Mouse (Mus musculus): ENCODE measurements around the gene Gm49322. TPM values are rescaled to one million over a fixed set of nuclear protein-coding genes. Genes with fewer than 3 reads are reported as not detected.
A peak's percentile ranks its signal among the peaks of the same experiment; 100 is the strongest.
"Not testable (repeated sequence)": the region's sequence is repeated elsewhere in the genome, so short reads cannot be mapped to it uniquely, and the experiment has no call there.

The Gm49322 gene
- polyA plus RNA-seq, 1 experiment from 2014 or later, result 4.1 TPM

- H3K9me3 ChIP-seq, result no peaks in the 10 kb centered on the region
- H3K4me3 ChIP-seq (replicated peaks), result peak overlapping the region; percentile 88
- H3K4me1 ChIP-seq (replicated peaks), result peaks cover 29% of the 10 kb centered on the region
- H3K36me3 ChIP-seq, result no peaks in the 10 kb centered on the region
- peak overlapping the region; percentile 51 for H3K9ac ChIP-seq
- H3K27ac ChIP-seq, result peak overlapping the region; percentile 96
- no peak for ATAC-seq
- H3K4me2 ChIP-seq (replicated peaks), result peak overlapping the region; percentile 77
- H3K27me3 ChIP-seq (replicated peaks), result no peaks in the 10 kb centered on the region
- WGBS, result 49% methylated on average over 16 of the region's 16 CpGs
These were observed 15.2 kb downstream of the Gm49322 start for GRCm38 (mm10) chr10:80620796-80621689.

GRCm38 (mm10) chr10:80621690-80621939 lies 15.8 kb downstream of the Gm49322 start:
- Histone ChIP-seq H3K4me2 (replicated peaks) (peak overlapping the region; percentile 77), H3K9me3 (no peaks in the 10 kb centered on the region), H3K4me3 (replicated peaks) (peak overlapping the region; percentile 88), H3K27me3 (replicated peaks) (no peaks in the 10 kb centered on the region), H3K4me1 (replicated peaks) (peaks cover 35% of the 10 kb centered on the region), H3K36me3 (no peaks in the 10 kb centered on the region), H3K27ac (peak overlapping the region; percentile 96), H3K9ac (peak overlapping the region; percentile 51)
- WGBS, result 1% methylated on average over 9 of the region's 9 CpGs
- ATAC-seq, result no peak

- Histone ChIP-seq H3K9ac (peak overlapping the region; percentile 82), H3K4me2 (replicated peaks) (peak overlapping the region; percentile 77), H3K4me1 (replicated peaks) (peaks cover 36% of the 10 kb centered on the region), H3K4me3 (replicated peaks) (peak overlapping the region; percentile 88), H3K27ac (peak overlapping the region; percentile 96), H3K36me3 (no peaks in the 10 kb centered on the region), H3K9me3 (no peaks in the 10 kb centered on the region), H3K27me3 (replicated peaks) (no peaks in the 10 kb centered on the region)
- under 1% methylated on average over 64 of the region's 64 CpGs for WGBS
- peak; percentile 97 for ATAC-seq
These were observed 16.3 kb downstream of the Gm49322 start for GRCm38 (mm10) chr10:80621940-80622660.

- WGBS, result under 1% methylated on average over 70 of the region's 85 CpGs
These were observed 17.0 kb downstream of the Gm49322 start, which contains the start of gene Csnk1g2 for GRCm38 (mm10) chr10:80622661-80623456. TSS of gene Csnk1g2 (plus strand) at chr10:80622838.

GRCm38 (mm10) chr10:80623457-80624191 lies 17.8 kb downstream of the Gm49322 start:
- Histone ChIP-seq H3K4me1 (replicated peaks) (peaks cover 49% of the 10 kb centered on the region), H3K9ac (peak overlapping the region; percentile 82), H3K4me3 (replicated peaks) (peak overlapping the region; percentile 88), H3K36me3 (no peaks in the 10 kb centered on the region), H3K4me2 (replicated peaks) (peak overlapping the region; percentile 90), H3K27ac (peak overlapping the region; percentile 89), H3K27me3 (replicated peaks) (no peaks in the 10 kb centered on the region), H3K9me3 (no peaks in the 10 kb centered on the region)
- 9% methylated on average over 15 of the region's 15 CpGs for WGBS
- ATAC-seq, result no peak

More at GRCm38 (mm10) chr10:80622661-80623456, 17.0 kb downstream of the Gm49322 start, which contains the start of gene Csnk1g2:
- H3K27ac ChIP-seq, result peak within 1 kb of the TSS; percentile 96
- peak within 1 kb of the TSS; percentile 88 for H3K4me3 ChIP-seq (replicated peaks)
- ATAC-seq, result peak; percentile 84
- peak within 1 kb of the TSS; percentile 90 for H3K4me2 ChIP-seq (replicated peaks)
- no peaks in the 10 kb centered on the region for H3K9me3 ChIP-seq
- peaks cover 43% of the 10 kb centered on the region for H3K4me1 ChIP-seq (replicated peaks)
- H3K36me3 ChIP-seq, result no peaks in the 10 kb centered on the region
- no peaks in the 10 kb centered on the region for H3K27me3 ChIP-seq (replicated peaks)
- H3K9ac ChIP-seq, result peak within 1 kb of the TSS; percentile 82

- Histone ChIP-seq H3K27ac (0 out of 2 replicates have a peak overlapping the region, but pooled peaks have one; percentile 34), H3K36me3 (peaks cover 3% of the 10 kb centered on the region; the same call in 1 of the 2 replicates), H3K27me3 (replicated peaks) (no peaks in the 10 kb centered on the region), H3K9ac (peak overlapping the region; percentile 28; the same call in 1 of the 2 replicates), H3K4me2 (replicated peaks) (no peak overlapping the region), H3K4me1 (replicated peaks) (peaks cover 55% of the 10 kb centered on the region), H3K9me3 (no peaks in the 10 kb centered on the region), H3K4me3 (replicated peaks) (no peak overlapping the region)
- 82% methylated on average over 4 of the region's 4 CpGs for WGBS
- no peak for ATAC-seq
These were observed 19.9 kb downstream of the Gm49322 start for GRCm38 (mm10) chr10:80625764-80626163.

GRCm38 (mm10) chr10:80627685-80628084 lies 21.9 kb downstream of the Gm49322 start:
- H3K4me1 ChIP-seq (replicated peaks), result peaks cover 50% of the 10 kb centered on the region
- H3K9ac ChIP-seq, result no peak overlapping the region
- WGBS, result 21% methylated on average over 2 of the region's 2 CpGs
- no peaks in the 10 kb centered on the region for H3K9me3 ChIP-seq
- no peaks in the 10 kb centered on the region for H3K27me3 ChIP-seq (replicated peaks)
- peak; percentile 57 for ATAC-seq
- H3K36me3 ChIP-seq, result peaks cover 3% of the 10 kb centered on the region; the same call in 1 of the 2 replicates
- no peak overlapping the region for H3K4me3 ChIP-seq (replicated peaks)
- peak overlapping the region; percentile 15; the same call in 1 of the 2 replicates for H3K27ac ChIP-seq
- peak overlapping the region; percentile 18 for H3K4me2 ChIP-seq (replicated peaks)

- peaks cover 44% of the 10 kb centered on the region for H3K4me1 ChIP-seq (replicated peaks)
- no peak overlapping the region for H3K9ac ChIP-seq
- no peak for ATAC-seq
- H3K27me3 ChIP-seq (replicated peaks), result no peaks in the 10 kb centered on the region
- no peak overlapping the region for H3K27ac ChIP-seq
- H3K4me3 ChIP-seq (replicated peaks), result no peak overlapping the region
- H3K4me2 ChIP-seq (replicated peaks), result no peak overlapping the region
- peaks cover 4% of the 10 kb centered on the region; the same call in 1 of the 2 replicates for H3K36me3 ChIP-seq
- 86% methylated on average over 9 of the region's 9 CpGs for WGBS
- no peaks in the 10 kb centered on the region for H3K9me3 ChIP-seq
These were observed 23.1 kb downstream of the Gm49322 start for GRCm38 (mm10) chr10:80628925-80629324.

GRCm38 (mm10) chr10:80635345-80635744 lies 29.5 kb downstream of the Gm49322 start:
- H3K4me3 ChIP-seq (replicated peaks), result no peak overlapping the region
- no peaks in the 10 kb centered on the region for H3K9me3 ChIP-seq
- 65% methylated on average over 6 of the region's 6 CpGs for WGBS
- no peak overlapping the region for H3K27ac ChIP-seq
- H3K4me1 ChIP-seq (replicated peaks), result no peaks in the 10 kb centered on the region
- no peak overlapping the region for H3K9ac ChIP-seq
- no peak overlapping the region for H3K4me2 ChIP-seq (replicated peaks)
- H3K36me3 ChIP-seq, result peaks cover 56% of the 10 kb centered on the region
- ATAC-seq, result peak; percentile 15; the same call in 1 of the 2 replicates
- H3K27me3 ChIP-seq (replicated peaks), result no peaks in the 10 kb centered on the region

- Histone ChIP-seq H3K9me3 (no peaks in the 10 kb centered on the region), H3K4me3 (replicated peaks) (no peak overlapping the region), H3K27ac (no peak overlapping the region), H3K4me2 (replicated peaks) (no peak overlapping the region), H3K36me3 (peaks cover 40% of the 10 kb centered on the region), H3K27me3 (replicated peaks) (no peaks in the 10 kb centered on the region), H3K4me1 (replicated peaks) (no peaks in the 10 kb centered on the region), H3K9ac (no peak overlapping the region)
- ATAC-seq, result no peak
- 92% methylated on average over 10 of the region's 10 CpGs for WGBS
These were observed 41.1 kb downstream of the Gm49322 start for GRCm38 (mm10) chr10:80646936-80647335.

GRCm38 (mm10) chr10:80649910-80650309 lies 44.1 kb downstream of the Gm49322 start:
- ATAC-seq; H3K27ac ChIP-seq; H3K4me3 ChIP-seq (replicated peaks); H3K27me3 ChIP-seq (replicated peaks); H3K9me3 ChIP-seq; H3K4me2 ChIP-seq (replicated peaks); H3K9ac ChIP-seq: not testable (repeated sequence)
- Histone ChIP-seq H3K36me3 (peaks cover 19% of the 10 kb centered on the region), H3K4me1 (replicated peaks) (peaks cover 11% of the 10 kb centered on the region)
- 91% methylated on average over 6 of the region's 6 CpGs for WGBS

All from intestine, embryonic 15.5 days (tissue).